Mouse (Mus musculus) stomach, postnatal 0 days (tissue): ENCODE results near the gene Zfyve16.

Experiments used
- CTCF ChIP-seq: IDR thresholded peaks from 2 replicates; pipeline ENCODE4 v1.5.1; 2016; ENCODE audit warnings: antibody characterized with exemption, low read depth, mild to moderate bottlenecking, moderate library complexity
- EP300 ChIP-seq: optimal IDR thresholded peaks from 2 replicates; pipeline ENCODE3; 2016; ENCODE audit warnings: antibody characterized with exemption

DNA sequence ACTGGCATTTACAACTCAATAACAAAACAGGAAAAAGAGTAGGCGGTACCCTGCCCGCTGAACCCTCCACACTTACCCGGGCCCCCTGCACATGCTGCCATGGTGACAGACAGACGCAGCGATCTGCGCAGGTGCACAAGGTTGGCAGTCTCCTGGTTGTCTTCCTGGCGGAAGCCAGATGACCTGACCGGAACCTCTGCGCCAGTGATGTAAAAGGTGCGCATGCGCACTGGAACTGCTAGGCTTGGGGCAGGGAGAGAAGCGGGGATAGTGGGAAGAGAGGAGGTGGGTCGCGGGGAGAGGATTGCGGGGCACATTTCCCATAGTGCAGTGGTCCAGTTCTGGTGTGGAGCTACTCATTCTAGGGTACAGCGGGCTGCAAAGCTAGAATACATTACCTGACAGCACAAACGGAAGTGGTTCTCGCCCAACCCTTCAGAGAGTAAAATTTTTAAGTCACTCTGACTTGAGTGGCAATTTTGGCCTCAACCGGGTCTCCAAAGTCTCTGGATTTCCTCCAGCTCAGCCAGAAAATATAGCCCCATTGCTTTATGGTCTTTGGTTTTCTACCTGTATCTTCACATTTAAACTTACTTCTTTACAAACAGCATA lies 46.7 kb downstream of the Zfyve16 start, which contains the start of gene Fam151b:
- no peak for TF ChIP-seq CTCF
- no peak for TF ChIP-seq EP300
